Mouse (Mus musculus) kidney, adult 2 months (tissue): ENCODE measurements around the gene Aak1. TPM values are rescaled to one million over a fixed set of nuclear protein-coding genes. Genes with fewer than 3 reads are reported as not detected.
"Not testable (repeated sequence)": the region's sequence is repeated elsewhere in the genome, so short reads cannot be mapped to it uniquely, and the experiment has no call there.

Experiments
- DNase-seq: peaks from one replicate; pipeline ENCODE4 v3.0.0; 2021
- H3K27ac ChIP-seq: fragments of 200-500 bp; 2 replicates; pipeline ENCODE4 v1.5.1; 2012; ENCODE audit warnings: low read depth, low read length, control low read depth, inconsistent platforms; ENCODE audit not compliant: insufficient read depth
- H3K27me3 ChIP-seq: fragments of 200-500 bp; replicated peaks from 2 replicates; pipeline ENCODE4 v1.6.1; 2012; ENCODE audit warnings: mild to moderate bottlenecking, moderate library complexity, low read length, inconsistent platforms; ENCODE audit not compliant: control insufficient read depth, insufficient read depth
- H3K36me3 ChIP-seq: fragments of 200-500 bp; 2 replicates; pipeline ENCODE4 v1.6.1; 2012; ENCODE audit warnings: mild to moderate bottlenecking, moderate library complexity, low read length, inconsistent platforms; ENCODE audit not compliant: control insufficient read depth, insufficient read depth
- H3K4me1 ChIP-seq: fragments of 200-500 bp; 2 replicates; pipeline ENCODE4 v1.6.1; 2011; ENCODE audit warnings: low read length; ENCODE audit not compliant: control insufficient read depth, insufficient read depth
- H3K4me3 ChIP-seq: fragments of 200-500 bp; 2 replicates; pipeline ENCODE4 v1.5.1; 2011; ENCODE audit warnings: mild to moderate bottlenecking, low read depth, low read length, control low read depth; ENCODE audit not compliant: insufficient read depth
- CTCF ChIP-seq: fragments of 200-500 bp; conservative IDR thresholded peaks from 2 replicates; pipeline ENCODE4 v1.5.1; 2011; ENCODE audit warnings: low read depth, mild to moderate bottlenecking, control low read depth, low read length, moderate library complexity, mixed read lengths; ENCODE audit not compliant: insufficient read depth, insufficient read length
- POLR2A ChIP-seq: fragments of 200-500 bp; IDR thresholded peaks from one replicate; pipeline ENCODE4 v1.6.1; 2011; ENCODE audit warnings: low read depth, low read length, control low read depth
- WGBS: fragments of 180-500 bp; shearing (Covaris S2); methylation state at CpG from one replicate; pipeline ENCODE4 v1.1.7; 2018; 5-methylcytosine and 5-hydroxymethylcytosine counted together
- polyA plus RNA-seq: library from polyadenylated mRNA; depleted of rRNA; stranded (reverse); fragments of >200 nt; gene quantifications from 2 replicates; pipeline ENCODE4 v1.2.3, GENCODE M21; 2012

Aak1 gene
- polyA plus RNA-seq, 1 experiment: 28.9 TPM

DNA sequence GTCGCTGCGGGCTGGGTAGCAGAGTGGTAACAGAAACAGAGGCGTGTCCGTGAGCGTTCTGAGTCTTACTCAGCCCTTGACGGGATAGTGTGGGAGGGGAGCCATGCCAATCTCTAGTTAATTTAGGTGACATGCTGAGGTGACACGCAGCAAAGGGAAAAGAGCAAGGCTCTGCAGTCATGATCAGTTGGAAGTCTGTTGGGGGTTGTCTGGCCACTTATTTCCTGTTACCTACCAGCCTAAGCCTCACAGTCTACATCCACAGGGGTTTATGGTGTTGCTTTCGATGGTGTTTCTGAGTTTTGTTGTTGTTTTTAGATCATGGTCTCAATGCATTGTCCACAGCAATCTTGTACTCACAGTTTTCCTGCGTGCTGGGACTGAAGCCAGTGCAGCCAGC, 21.0 kb downstream of the Aak1 start:
- Histone ChIP-seq H3K4me1 (peaks cover 20% of the 10 kb centered on the region), H3K36me3 (no peaks in the 10 kb centered on the region), H3K27me3 (no peaks in the 10 kb centered on the region), H3K27ac (peak overlapping the region; percentile 61), H3K4me3 (no peak overlapping the region)
- WGBS: 71% methylated on average over 9 of the region's 9 CpGs
- DNase-seq: peak; percentile 35
- no peak for TF ChIP-seq CTCF
- no peak for TF ChIP-seq POLR2A

DNA sequence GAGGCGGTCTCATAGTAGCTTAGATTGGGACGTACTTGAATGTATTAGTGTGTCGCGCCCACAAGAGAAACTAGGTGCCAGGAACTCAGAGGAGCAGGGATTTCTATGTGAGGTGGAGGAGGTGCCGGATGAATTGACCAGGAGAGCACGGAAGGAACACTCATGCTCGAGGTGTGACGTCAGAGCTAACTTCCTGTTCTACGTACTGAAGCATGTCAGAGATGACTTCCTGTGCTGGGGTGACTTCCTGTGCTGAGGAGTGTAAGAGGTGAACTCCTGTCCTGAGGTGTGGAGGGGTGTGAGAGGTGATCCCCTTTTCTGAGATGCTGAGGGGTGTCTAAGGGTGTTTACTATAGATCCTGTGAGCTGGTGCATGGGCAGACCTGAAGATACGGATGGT, 22.5 kb downstream of the Aak1 start:
- Histone ChIP-seq H3K4me1 (peaks cover 19% of the 10 kb centered on the region), H3K4me3 (no peak overlapping the region), H3K27me3 (no peaks in the 10 kb centered on the region), H3K36me3 (no peaks in the 10 kb centered on the region), H3K27ac (no peak overlapping the region)
- DNase-seq: no peak
- TF ChIP-seq CTCF (no peak), POLR2A (no peak)
- WGBS: 84% methylated on average over 10 of the region's 10 CpGs

DNA sequence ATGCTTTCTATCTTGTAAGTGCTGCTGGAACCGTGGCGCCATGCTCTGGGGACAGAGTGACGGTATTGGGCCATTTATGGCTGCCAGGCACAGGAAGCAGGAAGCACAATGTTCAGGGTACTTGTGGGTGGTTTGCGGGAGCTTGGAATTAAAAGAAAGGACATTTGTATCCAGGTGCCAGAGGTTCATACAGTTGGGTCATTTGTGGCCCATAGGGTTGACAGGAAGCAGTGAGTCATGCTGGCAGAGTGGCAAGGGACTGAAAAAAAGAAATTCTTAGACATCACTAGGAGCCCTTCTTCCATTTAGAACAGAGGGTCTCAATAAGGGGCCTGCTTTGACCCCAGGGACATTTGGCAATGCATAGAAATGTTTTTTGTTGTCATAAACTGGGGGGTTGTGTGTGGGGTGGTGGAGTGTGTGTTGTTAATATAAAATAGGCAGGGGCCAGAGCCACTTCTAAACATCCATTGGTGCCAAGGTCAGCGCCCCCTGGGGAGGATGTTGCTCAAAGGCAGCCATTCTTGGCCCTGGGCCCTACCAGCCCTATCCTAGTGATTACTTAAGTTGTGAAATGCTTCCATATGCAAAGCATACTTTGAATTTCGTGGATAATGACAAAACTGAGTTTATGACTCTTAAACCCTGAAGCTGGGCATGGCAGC, 25.5 kb downstream of the Aak1 start:
- Histone ChIP-seq H3K27me3 (no peaks in the 10 kb centered on the region), H3K4me3 (no peak overlapping the region), H3K27ac (no peak overlapping the region), H3K4me1 (peaks cover 6% of the 10 kb centered on the region), H3K36me3 (no peaks in the 10 kb centered on the region)
- TF ChIP-seq POLR2A (no peak), CTCF (no peak)
- DNase-seq: peak; percentile 36
- 75% methylated on average over 6 of the region's 6 CpGs for WGBS

DNA sequence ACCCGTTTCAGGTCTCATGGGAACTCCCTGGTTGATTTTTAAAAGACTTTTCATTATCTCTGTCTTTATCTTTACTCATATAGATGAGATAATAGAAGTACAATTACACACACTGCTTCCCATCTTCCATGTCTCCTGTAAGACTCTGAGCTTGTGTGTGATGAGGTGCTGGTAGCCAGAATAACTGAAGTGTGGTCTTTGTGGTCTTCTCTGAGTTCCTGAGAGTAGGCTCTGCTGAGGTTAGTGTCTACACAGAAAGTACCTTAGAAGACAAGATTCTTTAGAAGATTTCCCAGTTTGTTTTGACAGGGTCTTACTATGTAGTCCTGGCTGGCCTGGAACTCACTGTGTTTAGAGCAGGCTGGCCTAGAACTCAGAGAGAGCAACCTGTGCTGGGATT, 27.1 kb downstream of the Aak1 start:
- Histone ChIP-seq H3K4me3 (no peak overlapping the region), H3K27me3 (no peaks in the 10 kb centered on the region), H3K27ac (no peak overlapping the region), H3K36me3 (no peaks in the 10 kb centered on the region), H3K4me1 (peaks cover 3% of the 10 kb centered on the region)
- 59% methylated on average over 1 of the region's 1 CpGs for WGBS
- DNase-seq: no peak
- TF ChIP-seq CTCF (no peak), POLR2A (no peak)

DNA sequence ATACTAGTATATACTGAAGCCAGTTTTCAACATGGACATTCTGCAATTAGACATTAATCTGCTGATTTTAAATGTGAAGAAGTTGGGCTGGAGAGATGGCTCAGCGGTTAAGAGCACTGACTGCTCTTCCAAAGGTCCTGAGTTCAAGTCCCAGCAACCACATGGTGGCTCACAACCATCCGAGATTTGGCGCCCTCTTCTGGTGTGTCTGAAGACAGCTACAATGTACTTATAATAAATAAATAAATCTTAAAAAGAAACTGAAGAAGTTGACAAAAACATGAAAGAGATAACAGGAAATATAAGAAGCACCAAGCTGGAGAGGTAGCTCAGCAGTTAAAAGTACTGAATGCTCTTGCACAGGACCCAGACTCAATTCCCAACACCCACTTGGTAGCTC, 29.3 kb downstream of the Aak1 start:
- H3K27ac ChIP-seq, H3K27me3 ChIP-seq, H3K4me1 ChIP-seq, DNase-seq, H3K36me3 ChIP-seq, H3K4me3 ChIP-seq: not testable (repeated sequence)
- WGBS: 77% methylated on average over 3 of the region's 3 CpGs

DNA sequence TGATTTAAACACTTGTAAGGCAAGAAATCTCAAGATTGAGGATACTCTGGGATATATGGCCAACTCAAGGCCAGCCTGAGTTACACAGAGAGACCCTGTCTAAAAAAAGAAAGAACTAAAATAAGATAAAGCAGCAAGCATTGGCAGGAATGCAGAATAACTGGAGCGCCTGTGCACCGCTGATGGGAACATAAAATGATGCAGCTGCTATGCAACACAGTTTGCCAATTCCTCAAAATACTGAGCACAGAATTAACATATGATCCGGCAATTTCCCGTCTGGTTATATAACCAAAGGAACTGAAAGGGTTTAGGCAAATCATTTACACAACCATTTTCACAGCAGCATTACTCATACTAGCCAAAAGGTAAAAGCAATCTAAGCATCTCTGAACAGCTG, 30.0 kb downstream of the Aak1 start:
- 48% methylated on average over 4 of the region's 4 CpGs for WGBS
- no peaks in the 10 kb centered on the region; the same call in 1 of the 2 replicates for H3K4me1 ChIP-seq
- peak; percentile 21 for DNase-seq
- no peak for TF ChIP-seq CTCF
- no peak for TF ChIP-seq POLR2A
- H3K4me3 ChIP-seq: no peak overlapping the region
- H3K27me3 ChIP-seq: no peaks in the 10 kb centered on the region
- H3K36me3 ChIP-seq: no peaks in the 10 kb centered on the region
- H3K27ac ChIP-seq: no peak overlapping the region

DNA sequence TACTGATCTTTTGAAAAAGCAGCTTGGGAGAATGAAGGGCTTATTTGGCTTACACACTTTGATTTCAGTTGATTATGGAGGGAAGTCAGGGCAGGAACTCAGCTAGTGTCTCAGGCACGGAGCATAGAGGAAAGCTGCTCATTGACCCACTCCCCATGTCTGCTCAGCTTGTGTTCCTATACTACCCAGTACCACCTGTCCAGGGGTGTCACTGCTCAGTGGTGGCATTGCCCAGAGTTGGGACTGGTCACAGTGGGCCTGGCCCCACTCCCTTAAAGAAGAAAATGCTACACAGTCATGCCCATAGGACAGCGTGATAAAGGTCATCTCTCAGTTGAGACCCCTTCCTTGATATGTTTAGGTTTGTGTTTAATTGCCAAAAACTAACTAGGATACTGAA, 34.9 kb downstream of the Aak1 start:
- no peaks in the 10 kb centered on the region for H3K27me3 ChIP-seq
- no peak for DNase-seq
- 89% methylated on average over 2 of the region's 2 CpGs for WGBS
- TF ChIP-seq CTCF (no peak), POLR2A (no peak)
- H3K4me1 ChIP-seq: peaks cover 14% of the 10 kb centered on the region
- no peak overlapping the region for H3K27ac ChIP-seq
- H3K36me3 ChIP-seq: no peaks in the 10 kb centered on the region
- no peak overlapping the region for H3K4me3 ChIP-seq

DNA sequence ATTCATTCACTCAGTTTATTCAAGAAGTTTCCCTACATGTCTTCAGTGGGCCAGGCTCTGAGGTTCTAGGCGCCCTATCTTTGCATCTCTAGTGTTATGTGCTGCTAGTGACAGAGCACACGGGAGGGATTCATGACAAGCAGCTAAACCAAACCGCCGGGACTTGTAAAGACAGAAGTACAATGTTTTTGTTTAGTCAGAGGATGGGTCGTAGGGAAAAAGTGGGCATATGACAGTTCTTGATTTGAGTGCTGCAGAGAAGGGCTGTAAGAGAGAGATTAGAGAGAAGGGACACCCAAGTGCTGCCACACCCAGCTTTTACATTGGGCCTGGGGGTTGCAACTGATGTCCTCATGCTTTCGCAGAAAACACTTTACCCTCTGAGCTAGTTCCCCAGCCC, 35.4 kb downstream of the Aak1 start:
- WGBS: 85% methylated on average over 6 of the region's 6 CpGs
- no peak for TF ChIP-seq POLR2A
- no peak for TF ChIP-seq CTCF
- H3K4me3 ChIP-seq: no peak overlapping the region
- peaks cover 14% of the 10 kb centered on the region for H3K4me1 ChIP-seq
- no peaks in the 10 kb centered on the region for H3K27me3 ChIP-seq
- no peak for DNase-seq
- no peak overlapping the region for H3K27ac ChIP-seq
- no peaks in the 10 kb centered on the region for H3K36me3 ChIP-seq
